Mouse (Mus musculus): ENCODE results near the gene 6430550D23Rik.

DNA sequence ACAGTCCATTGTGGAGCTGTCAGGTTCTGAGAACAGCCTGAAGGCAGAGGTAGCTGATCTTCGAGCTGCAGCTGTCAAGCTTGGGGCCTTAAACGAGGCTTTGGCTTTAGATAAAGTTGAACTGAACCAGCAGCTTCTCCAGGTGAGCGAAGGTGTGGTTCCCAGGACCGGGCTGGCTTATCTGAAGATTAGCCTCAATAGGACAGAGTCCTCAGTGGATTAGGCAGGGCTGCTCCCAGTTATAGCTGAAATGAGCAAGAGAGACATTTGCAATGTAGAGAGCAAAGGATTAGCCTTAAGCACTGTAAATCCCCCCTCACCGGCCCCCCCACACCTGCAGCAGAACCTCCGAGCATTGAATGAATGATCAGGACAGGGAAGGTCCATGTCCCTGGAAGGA is 34.4 kb downstream of the 6430550D23Rik start:
- TF ChIP-seq POLR2A (IDR thresholded peaks at IDR 0.05; ENCODE audit: insufficient read depth, low read length) (no peak), CTCF (IDR thresholded peaks at IDR 0.05; ENCODE audit: low read depth, low read length) (no peak)

Data from ES-Bruce4 (cell line).